Mouse (Mus musculus) heart, postnatal 0 days (tissue): Measurements from ENCODE around the gene Btn2a2. TPM values are rescaled to one million over a fixed set of nuclear protein-coding genes. Genes with fewer than 3 reads are reported as not detected.

Experiments used
- ATAC-seq: fragments of 200-750 bp; cut with Nextera tagmentation; 2 replicates; pipeline ENCODE4 v1.8.0; 2017; ENCODE audit warnings: low read depth, moderate number of reproducible peaks, moderate library complexity; ENCODE audit not compliant: insufficient read depth
- DNase-seq: peaks from one replicate; pipeline ENCODE4 v3.0.0-alpha.2; 2016; ENCODE audit warnings: low spot score
- H3K27ac ChIP-seq: fragments of 300-500 bp; sonication (generic); 2 replicates; pipeline ENCODE4 v1.5.1; 2014; ENCODE audit warnings: low read depth, mild to moderate bottlenecking
- H3K27me3 ChIP-seq: fragments of 300-500 bp; sonication (generic); 2 replicates; pipeline ENCODE4 v1.6.1; 2014; ENCODE audit warnings: low read length, mixed read lengths; ENCODE audit not compliant: control insufficient read depth, insufficient read depth
- H3K36me3 ChIP-seq: fragments of 300-500 bp; sonication (generic); replicated peaks from 2 replicates; pipeline ENCODE4 v1.6.1; 2014; ENCODE audit warnings: low read length, mixed read lengths; ENCODE audit not compliant: control insufficient read depth, insufficient read depth
- H3K4me1 ChIP-seq: fragments of 300-500 bp; sonication (generic); 2 replicates; pipeline ENCODE4 v1.6.1; 2014; ENCODE audit warnings: antibody characterized with exemption; ENCODE audit not compliant: control insufficient read depth, insufficient read depth
- H3K4me2 ChIP-seq: fragments of 300-500 bp; sonication (generic); 2 replicates; pipeline ENCODE4 v1.6.1; 2014; ENCODE audit warnings: low read depth, mild to moderate bottlenecking, low read length, moderate library complexity
- H3K4me3 ChIP-seq: fragments of 300-500 bp; sonication (generic); 2 replicates; pipeline ENCODE4 v1.5.1; 2014; ENCODE audit warnings: low read depth, low read length
- H3K9ac ChIP-seq: fragments of 300-500 bp; sonication (generic); replicated peaks from 2 replicates; pipeline ENCODE4 v1.6.1; 2014; ENCODE audit warnings: low read depth, low read length, mixed read lengths
- H3K9me3 ChIP-seq: fragments of 300-500 bp; sonication (generic); replicated peaks from 2 replicates; pipeline ENCODE4 v1.6.1; 2016; ENCODE audit warnings: low read length; ENCODE audit not compliant: control insufficient read depth
- CTCF ChIP-seq: IDR thresholded peaks from 2 replicates; pipeline ENCODE4 v1.5.1; 2016; ENCODE audit warnings: antibody characterized with exemption, control low read depth, low read depth
- EP300 ChIP-seq: IDR thresholded peaks from 2 replicates; pipeline ENCODE4 v1.6.1; 2016; ENCODE audit warnings: antibody characterized with exemption, low read depth
- WGBS: fragments of 180-500 bp; shearing (Covaris S2); extraction: QIAGEN DNeasy Blood & Tissue Kit; methylation state at CpG from one replicate; pipeline ENCODE4 v1.1.7; 2014; 5-methylcytosine and 5-hydroxymethylcytosine counted together
- polyA plus RNA-seq: library from polyadenylated mRNA; unstranded; fragments of >200 nt; fragmentation: Nextera tagmentation; extraction: Ambion mirVana; gene quantifications from 2 replicates; pipeline ENCODE4 v1.2.1, GENCODE M21; 2015
- total RNA-seq: library from RNA; depleted of rRNA; stranded (reverse); fragments of >200 nt; gene quantifications from 2 replicates; pipeline ENCODE4 v1.2.3, GENCODE M21; 2014; ENCODE audit warnings: low replicate concordance

Gene Btn2a2
- total and polyA plus RNA-seq, 2 experiments from 2014 or later, result 0.15 TPM; not detected in 1

- peak; percentile 96 for DNase-seq
- H3K4me1 ChIP-seq, result peaks cover 20% of the 10 kb centered on the region
- WGBS, result under 1% methylated on average over 55 of the region's 70 CpGs
- ATAC-seq, result peak; percentile 79
- peak within 1 kb of the TSS; percentile 79 for H3K4me2 ChIP-seq
- H3K27ac ChIP-seq, result peak within 1 kb of the TSS; percentile 100
- TF ChIP-seq EP300 (peak; percentile 87), CTCF (no peak)
- H3K9ac ChIP-seq, result peak within 1 kb of the TSS; percentile 87
- peak within 1 kb of the TSS; percentile 63 for H3K4me3 ChIP-seq
- H3K36me3 ChIP-seq, result no peaks in the 10 kb centered on the region
- H3K9me3 ChIP-seq, result no peaks in the 10 kb centered on the region
- no peaks in the 10 kb centered on the region for H3K27me3 ChIP-seq
Measured at GRCm38 (mm10) chr13:23530901-23531875, 42.5 kb upstream of the Btn2a2 start, which contains the start of gene Hist1h4h. TSS of gene Hist1h4h (plus strand) at chr13:23531050.

GRCm38 (mm10) chr13:23530181-23530900, 41.7 kb upstream of the Btn2a2 start:
- H3K4me3 ChIP-seq, result peak overlapping the region; percentile 63
- H3K9me3 ChIP-seq, result no peaks in the 10 kb centered on the region
- H3K27me3 ChIP-seq, result no peaks in the 10 kb centered on the region
- H3K36me3 ChIP-seq, result no peaks in the 10 kb centered on the region
- peak overlapping the region; percentile 87 for H3K9ac ChIP-seq
- no peak for TF ChIP-seq EP300
- TF ChIP-seq CTCF, result no peak
- H3K27ac ChIP-seq, result peak overlapping the region; percentile 100
- peak overlapping the region; percentile 79 for H3K4me2 ChIP-seq
- H3K4me1 ChIP-seq, result peaks cover 20% of the 10 kb centered on the region
- no peak for ATAC-seq
- under 1% methylated on average over 20 of the region's 20 CpGs for WGBS
- DNase-seq, result peak; percentile 43

- WGBS, result 24% methylated on average over 2 of the region's 2 CpGs
- peak; percentile 80 for DNase-seq
Measured at GRCm38 (mm10) chr13:23529480-23530165, 41.0 kb upstream of the Btn2a2 start.

GRCm38 (mm10) chr13:23529005-23529404, 40.3 kb upstream of the Btn2a2 start:
- Histone ChIP-seq H3K4me3 (no peak overlapping the region), H3K27ac (peak overlapping the region; percentile 100), H3K4me2 (no peak overlapping the region)

More at GRCm38 (mm10) chr13:23529480-23530165, 41.0 kb upstream of the Btn2a2 start:
- H3K27ac ChIP-seq, result peak overlapping the region; percentile 100
- no peak for ATAC-seq
- H3K9me3 ChIP-seq, result no peaks in the 10 kb centered on the region
- TF ChIP-seq CTCF, result no peak
- TF ChIP-seq EP300, result no peak
- H3K4me3 ChIP-seq, result peak overlapping the region; percentile 63
- peak overlapping the region; percentile 87 for H3K9ac ChIP-seq
- no peaks in the 10 kb centered on the region for H3K27me3 ChIP-seq
- no peaks in the 10 kb centered on the region for H3K36me3 ChIP-seq
- H3K4me1 ChIP-seq, result peaks cover 19% of the 10 kb centered on the region
- peak overlapping the region; percentile 79 for H3K4me2 ChIP-seq

GRCm38 (mm10) chr13:23526312-23526711, 37.7 kb upstream of the Btn2a2 start:
- ATAC-seq (no peak), DNase-seq (peak; percentile 87)
- Histone ChIP-seq H3K36me3 (no peaks in the 10 kb centered on the region), H3K9ac (peak overlapping the region; percentile 15; the same call in 1 of the 2 replicates), H3K27me3 (no peaks in the 10 kb centered on the region), H3K4me2 (peak overlapping the region; percentile 54), H3K27ac (no peak overlapping the region), H3K9me3 (no peaks in the 10 kb centered on the region), H3K4me1 (peaks cover 8% of the 10 kb centered on the region), H3K4me3 (peak overlapping the region; percentile 32)
- WGBS, result under 1% methylated on average over 17 of the region's 17 CpGs
- no peak for TF ChIP-seq EP300
- no peak for TF ChIP-seq CTCF

More at GRCm38 (mm10) chr13:23529005-23529404, 40.3 kb upstream of the Btn2a2 start:
- no peaks in the 10 kb centered on the region for H3K27me3 ChIP-seq
- WGBS, result 75% methylated on average over 5 of the region's 5 CpGs
- H3K9me3 ChIP-seq, result no peaks in the 10 kb centered on the region
- DNase-seq, result no peak
- TF ChIP-seq CTCF (no peak), EP300 (no peak)
- H3K9ac ChIP-seq, result 0 out of 2 replicates have a peak overlapping the region, but pooled peaks have one; percentile 28
- ATAC-seq, result no peak
- H3K4me1 ChIP-seq, result peaks cover 14% of the 10 kb centered on the region
- H3K36me3 ChIP-seq, result no peaks in the 10 kb centered on the region
